Mouse (Mus musculus) thymus, postnatal 4 days (tissue): Measurements from ENCODE around the gene Pepd.
"Not testable (repeated sequence)": the region's sequence is repeated elsewhere in the genome, so short reads cannot be mapped to it uniquely, and the experiment has no call there.

Experiments
- DNase-seq: peaks from one replicate; pipeline ENCODE4 v3.0.0; 2021

Pepd gene

GRCm38 (mm10) chr7:34933142-34933541 is 21.0 kb downstream of the Pepd start:
- DNase-seq = peak; percentile 22

- DNase-seq = no peak
These were observed 24.2 kb downstream of the Pepd start for GRCm38 (mm10) chr7:34936347-34936746.

- no peak for DNase-seq
These were observed 26.6 kb downstream of the Pepd start for GRCm38 (mm10) chr7:34938636-34939261.

- DNase-seq = no peak
These were observed 27.2 kb downstream of the Pepd start for GRCm38 (mm10) chr7:34939262-34939951.

- DNase-seq = no peak
These were observed 27.8 kb downstream of the Pepd start for GRCm38 (mm10) chr7:34939952-34940312.

GRCm38 (mm10) chr7:34943581-34944123 is 31.5 kb downstream of the Pepd start:
- peak; percentile 40 for DNase-seq

GRCm38 (mm10) chr7:34946269-34946925 is 34.2 kb downstream of the Pepd start:
- no peak for DNase-seq

- DNase-seq = no peak
These were observed 42.4 kb downstream of the Pepd start for GRCm38 (mm10) chr7:34954548-34954947.

- no peak for DNase-seq
These were observed 43.1 kb downstream of the Pepd start for GRCm38 (mm10) chr7:34955295-34955694.

- DNase-seq = no peak
These were observed 45.0 kb downstream of the Pepd start for GRCm38 (mm10) chr7:34957138-34957537.

- no peak for DNase-seq
These were observed 51.9 kb downstream of the Pepd start for GRCm38 (mm10) chr7:34963889-34964645.

- DNase-seq = no peak
These were observed 55.2 kb downstream of the Pepd start for GRCm38 (mm10) chr7:34967362-34967761.

- DNase-seq = no peak
These were observed 56.7 kb downstream of the Pepd start for GRCm38 (mm10) chr7:34968749-34969433.

- no peak for DNase-seq
These were observed 59.6 kb downstream of the Pepd start for GRCm38 (mm10) chr7:34971826-34972225.

- no peak for DNase-seq
These were observed 60.8 kb downstream of the Pepd start for GRCm38 (mm10) chr7:34972990-34973440.

GRCm38 (mm10) chr7:34973877-34974276 is 61.7 kb downstream of the Pepd start:
- DNase-seq = no peak

- DNase-seq = no peak
These were observed 63.7 kb downstream of the Pepd start for GRCm38 (mm10) chr7:34975913-34976312.

GRCm38 (mm10) chr7:34977403-34977802 is 65.2 kb downstream of the Pepd start:
- no peak for DNase-seq

- no peak for DNase-seq
These were observed 69.6 kb downstream of the Pepd start for GRCm38 (mm10) chr7:34981803-34982202.

- not testable (repeated sequence) for DNase-seq
These were observed 70.2 kb downstream of the Pepd start for GRCm38 (mm10) chr7:34982372-34982771.

GRCm38 (mm10) chr7:34983702-34984475 is 71.7 kb downstream of the Pepd start:
- no peak for DNase-seq
